Mouse (Mus musculus): ENCODE measurements around the gene Olfr1346. TPM values are rescaled to one million over a fixed set of nuclear protein-coding genes. Genes with fewer than 3 reads are reported as not detected.

Gene Olfr1346
- polyA plus RNA-seq, 1 experiment from 2014 or later: not detected

Other genes starting within 250 kb of the Olfr1346 start
- not detected in 2 replicates for gene Zscan5b, start 244.8 kb upstream of the Olfr1346 start, polyA plus RNA-seq (2014; fragmentation: Nextera tagmentation; extraction: Ambion mirVana)
- gene Epp13, start 214.4 kb upstream of the Olfr1346 start, polyA plus RNA-seq (2014; fragmentation: Nextera tagmentation; extraction: Ambion mirVana): not detected in 2 replicates
- gene Zfp667, start 180.5 kb upstream of the Olfr1346 start, polyA plus RNA-seq (2014; fragmentation: Nextera tagmentation; extraction: Ambion mirVana): 9.9 and 10.3 TPM in 2 replicates
- gene Zfp583, start 135.8 kb upstream of the Olfr1346 start, polyA plus RNA-seq (2014; fragmentation: Nextera tagmentation; extraction: Ambion mirVana): 3.8 and 4.6 TPM in 2 replicates
- 1.3 and 1.5 TPM in 2 replicates for gene Gm3854, start 123.3 kb upstream of the Olfr1346 start, polyA plus RNA-seq (2014; fragmentation: Nextera tagmentation; extraction: Ambion mirVana)
- gene Zfp78, start 103.8 kb upstream of the Olfr1346 start, polyA plus RNA-seq (2014; fragmentation: Nextera tagmentation; extraction: Ambion mirVana): 1.3 and 2.1 TPM in 2 replicates
- gene Zfp28, start 83.8 kb upstream of the Olfr1346 start, polyA plus RNA-seq (2014; fragmentation: Nextera tagmentation; extraction: Ambion mirVana): 4.7 and 5.8 TPM in 2 replicates
- gene Smim17, start 68.4 kb upstream of the Olfr1346 start, polyA plus RNA-seq (2014; fragmentation: Nextera tagmentation; extraction: Ambion mirVana): 0.27 TPM in 1 of 2 replicates, not detected in the other
- gene Gm20715, start 56.8 kb upstream of the Olfr1346 start, polyA plus RNA-seq (2014; fragmentation: Nextera tagmentation; extraction: Ambion mirVana): not detected in 2 replicates
- gene Olfr1344, start 28.4 kb upstream of the Olfr1346 start, polyA plus RNA-seq (2014; fragmentation: Nextera tagmentation; extraction: Ambion mirVana): 0.08 TPM in 1 of 2 replicates, not detected in the other
- gene Olfr1336, start 10.9 kb upstream of the Olfr1346 start, polyA plus RNA-seq (2014; fragmentation: Nextera tagmentation; extraction: Ambion mirVana): not detected in 2 replicates
- gene Olfr5, start 19.8 kb downstream of the Olfr1346 start, polyA plus RNA-seq (2014; fragmentation: Nextera tagmentation; extraction: Ambion mirVana): not detected in 2 replicates
- gene Olfr1347, start 32.7 kb downstream of the Olfr1346 start, polyA plus RNA-seq (2014; fragmentation: Nextera tagmentation; extraction: Ambion mirVana): not detected in 2 replicates
- gene Olfr1348, start 41.6 kb downstream of the Olfr1346 start, polyA plus RNA-seq (2014; fragmentation: Nextera tagmentation; extraction: Ambion mirVana): not detected in 2 replicates
- not detected in 2 replicates for gene Olfr1349, start 55.8 kb downstream of the Olfr1346 start, polyA plus RNA-seq (2014; fragmentation: Nextera tagmentation; extraction: Ambion mirVana)
- gene Olfr1350, start 97.7 kb downstream of the Olfr1346 start, polyA plus RNA-seq (2014; fragmentation: Nextera tagmentation; extraction: Ambion mirVana): not detected in 2 replicates
- gene Zim1, start 229.3 kb downstream of the Olfr1346 start, polyA plus RNA-seq (2014; fragmentation: Nextera tagmentation; extraction: Ambion mirVana): 6.8 and 8.3 TPM in 2 replicates